Mouse (Mus musculus) heart, postnatal 0 days (tissue): ENCODE measurements around the gene Kcnj11.

Experiments used
- CTCF ChIP-seq: IDR thresholded peaks from 2 replicates; pipeline ENCODE4 v1.5.1; 2016; ENCODE audit warnings: antibody characterized with exemption, control low read depth, low read depth
- EP300 ChIP-seq: IDR thresholded peaks from 2 replicates; pipeline ENCODE4 v1.6.1; 2016; ENCODE audit warnings: antibody characterized with exemption, low read depth

- TF ChIP-seq CTCF = no peak
- no peak for TF ChIP-seq EP300
Observed at GRCm38 (mm10) chr7:46111938-46112337, 11.4 kb upstream of the Kcnj11 start.
